Mouse (Mus musculus) midbrain, embryonic 15.5 days (tissue): ENCODE data around the gene Hddc2. TPM values are rescaled to one million over a fixed set of nuclear protein-coding genes. Genes with fewer than 3 reads are reported as not detected.

Source experiments
- ATAC-seq: fragments of 200-750 bp; cut with Nextera tagmentation; replicated peaks from 2 replicates; pipeline ENCODE4 v1.8.0; 2017; ENCODE audit warnings: moderate TSS enrichment
- H3K27ac ChIP-seq: fragments of 300-500 bp; sonication (generic); 2 replicates; pipeline ENCODE4 v1.5.1; 2015; ENCODE audit warnings: mild to moderate bottlenecking, inconsistent platforms
- H3K27me3 ChIP-seq: fragments of 300-500 bp; sonication (generic); replicated peaks from 2 replicates; pipeline ENCODE4 v1.6.1; 2015; ENCODE audit warnings: inconsistent platforms
- H3K36me3 ChIP-seq: fragments of 300-500 bp; sonication (generic); replicated peaks from 2 replicates; pipeline ENCODE4 v1.6.1; 2015; ENCODE audit warnings: inconsistent platforms
- H3K4me1 ChIP-seq: fragments of 300-500 bp; sonication (generic); 2 replicates; pipeline ENCODE4 v1.6.1; 2015; ENCODE audit warnings: inconsistent platforms
- H3K4me2 ChIP-seq: fragments of 300-500 bp; sonication (generic); 2 replicates; pipeline ENCODE4 v1.6.1; 2015; ENCODE audit warnings: inconsistent platforms, mild to moderate bottlenecking, moderate library complexity
- H3K4me3 ChIP-seq: fragments of 300-500 bp; sonication (generic); 2 replicates; pipeline ENCODE4 v1.5.1; 2015; ENCODE audit warnings: mild to moderate bottlenecking, inconsistent platforms
- H3K9ac ChIP-seq: fragments of 300-500 bp; sonication (generic); 2 replicates; pipeline ENCODE4 v1.6.1; 2015; ENCODE audit warnings: mild to moderate bottlenecking, inconsistent platforms
- H3K9me3 ChIP-seq: fragments of 300-500 bp; sonication (generic); 2 replicates; pipeline ENCODE4 v1.6.1; 2016; ENCODE audit warnings: inconsistent platforms
- WGBS: fragments of 180-500 bp; shearing (Covaris S2); methylation state at CpG from one replicate; pipeline ENCODE4 v1.1.7; 2015; ENCODE audit warnings: mixed read lengths; 5-methylcytosine and 5-hydroxymethylcytosine counted together
- polyA plus RNA-seq: library from polyadenylated mRNA; unstranded; fragments of >200 nt; fragmentation: Nextera tagmentation; extraction: Ambion mirVana; gene quantifications from 2 replicates; pipeline ENCODE4 v1.2.1, GENCODE M21; 2015

The Hddc2 gene
- 51.8 and 53.3 TPM in 2 replicates for polyA plus RNA-seq

GRCm38 (mm10) chr10:31312865-31313848 lies at the start of gene Hddc2:
Gene Hddc2, plus strand, starts transcription at chr10:31313383.
- 3% methylated on average over 44 of the region's 44 CpGs for WGBS
- Histone ChIP-seq H3K9ac (peak within 1 kb of the TSS; percentile 69), H3K4me2 (peak within 1 kb of the TSS; percentile 75), H3K4me3 (peak within 1 kb of the TSS; percentile 69), H3K36me3 (no peaks in the 10 kb centered on the region), H3K27ac (peak within 1 kb of the TSS; percentile 88), H3K27me3 (no peaks in the 10 kb centered on the region), H3K4me1 (peaks cover 11% of the 10 kb centered on the region), H3K9me3 (no peaks in the 10 kb centered on the region)
- peak; percentile 97 for ATAC-seq

GRCm38 (mm10) chr10:31272738-31273137 lies 40.4 kb upstream of the Hddc2 start:
- Histone ChIP-seq H3K4me3 (no peak overlapping the region), H3K36me3 (no peaks in the 10 kb centered on the region), H3K27ac (no peak overlapping the region), H3K27me3 (no peaks in the 10 kb centered on the region), H3K4me2 (no peak overlapping the region), H3K9ac (no peak overlapping the region), H3K9me3 (no peaks in the 10 kb centered on the region), H3K4me1 (no peaks in the 10 kb centered on the region)
- ATAC-seq = no peak
- 71% methylated on average over 2 of the region's 2 CpGs for WGBS

DNA sequence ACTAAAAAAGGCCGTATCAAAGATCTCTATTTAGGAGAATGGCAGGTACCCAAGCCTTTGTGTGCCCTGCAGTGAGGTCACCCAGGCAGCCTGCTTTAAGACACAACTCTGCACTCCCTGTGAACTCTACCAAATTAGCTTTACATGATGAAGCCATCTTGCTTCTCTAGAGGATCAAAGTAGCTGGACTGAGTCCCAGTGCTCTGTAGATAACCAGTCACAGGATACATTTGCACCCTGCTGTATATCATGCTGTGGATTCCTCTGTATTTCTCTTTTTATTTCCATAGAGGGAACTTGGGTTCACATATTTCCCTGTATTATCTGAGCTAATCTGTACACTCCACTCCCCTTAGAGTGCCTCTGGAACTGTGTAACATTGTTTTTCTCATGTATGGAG lies 40.0 kb upstream of the Hddc2 start:
- Histone ChIP-seq H3K9me3 (no peaks in the 10 kb centered on the region), H3K27me3 (no peaks in the 10 kb centered on the region), H3K4me3 (no peak overlapping the region), H3K9ac (no peak overlapping the region), H3K4me1 (no peaks in the 10 kb centered on the region), H3K36me3 (no peaks in the 10 kb centered on the region), H3K27ac (no peak overlapping the region), H3K4me2 (no peak overlapping the region)
- WGBS = 41% methylated on average over 1 of the region's 1 CpGs
- peak; percentile 54; the same call in 1 of the 2 replicates for ATAC-seq

DNA sequence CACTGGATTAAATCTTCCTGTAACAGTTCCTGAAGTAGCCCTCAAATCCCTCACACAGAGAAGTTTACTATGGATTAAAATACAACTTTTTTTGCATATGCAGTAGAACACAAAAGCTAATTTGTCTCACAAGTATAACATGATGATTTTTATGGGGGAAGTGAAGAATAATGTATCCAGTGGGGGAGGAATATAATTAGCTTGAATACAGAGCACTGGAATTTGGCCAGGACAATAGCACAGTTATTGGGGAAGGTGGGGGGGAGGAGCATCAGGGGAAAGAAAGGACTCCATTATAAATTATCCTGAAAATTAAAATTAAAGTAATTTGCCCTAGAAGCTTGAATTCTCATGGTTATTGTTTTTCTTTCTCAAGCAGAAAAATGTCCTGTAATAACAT lies 25.4 kb upstream of the Hddc2 start:
- no peaks in the 10 kb centered on the region for H3K4me1 ChIP-seq
- no peaks in the 10 kb centered on the region for H3K36me3 ChIP-seq
- ATAC-seq = no peak
- no peak overlapping the region for H3K27ac ChIP-seq
- no peak overlapping the region for H3K4me3 ChIP-seq
- H3K9me3 ChIP-seq = no peaks in the 10 kb centered on the region
- H3K27me3 ChIP-seq = no peaks in the 10 kb centered on the region
- no peak overlapping the region for H3K9ac ChIP-seq
- H3K4me2 ChIP-seq = no peak overlapping the region

GRCm38 (mm10) chr10:31288697-31289390 lies 24.3 kb upstream of the Hddc2 start:
- H3K4me1 ChIP-seq = no peaks in the 10 kb centered on the region
- no peaks in the 10 kb centered on the region for H3K9me3 ChIP-seq
- H3K9ac ChIP-seq = no peak overlapping the region
- no peaks in the 10 kb centered on the region for H3K36me3 ChIP-seq
- ATAC-seq = no peak
- no peaks in the 10 kb centered on the region for H3K27me3 ChIP-seq
- no peak overlapping the region for H3K4me2 ChIP-seq
- H3K4me3 ChIP-seq = no peak overlapping the region
- 98% methylated on average over 4 of the region's 4 CpGs for WGBS
- H3K27ac ChIP-seq = no peak overlapping the region

DNA sequence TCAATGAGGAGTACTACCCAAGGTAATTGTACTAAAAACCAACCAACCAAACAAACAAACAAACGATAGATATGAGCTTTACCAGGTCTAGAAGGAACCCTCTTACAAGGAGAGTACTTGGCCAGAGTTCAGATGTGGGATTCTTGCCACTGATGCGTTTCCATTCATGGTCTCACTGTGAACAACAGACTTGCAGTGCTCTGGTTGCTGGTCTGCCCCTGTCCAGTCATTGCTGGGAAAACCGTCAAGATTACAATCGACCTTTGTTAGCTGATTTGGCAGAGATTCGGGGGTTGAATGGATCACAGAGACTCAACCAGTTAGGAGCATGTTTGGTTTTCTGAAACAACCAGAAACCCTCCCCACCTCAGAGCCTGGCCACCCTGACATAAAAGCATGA lies 17.5 kb upstream of the Hddc2 start:
- Histone ChIP-seq H3K4me2 (no peak overlapping the region), H3K27me3 (no peaks in the 10 kb centered on the region), H3K4me3 (no peak overlapping the region), H3K4me1 (0 out of 2 replicates have a peak, but pooled peaks cover 3% of the 10 kb centered on the region), H3K9ac (no peak overlapping the region), H3K9me3 (no peaks in the 10 kb centered on the region), H3K36me3 (no peaks in the 10 kb centered on the region), H3K27ac (no peak overlapping the region)
- WGBS = 17% methylated on average over 5 of the region's 5 CpGs
- no peak for ATAC-seq

DNA sequence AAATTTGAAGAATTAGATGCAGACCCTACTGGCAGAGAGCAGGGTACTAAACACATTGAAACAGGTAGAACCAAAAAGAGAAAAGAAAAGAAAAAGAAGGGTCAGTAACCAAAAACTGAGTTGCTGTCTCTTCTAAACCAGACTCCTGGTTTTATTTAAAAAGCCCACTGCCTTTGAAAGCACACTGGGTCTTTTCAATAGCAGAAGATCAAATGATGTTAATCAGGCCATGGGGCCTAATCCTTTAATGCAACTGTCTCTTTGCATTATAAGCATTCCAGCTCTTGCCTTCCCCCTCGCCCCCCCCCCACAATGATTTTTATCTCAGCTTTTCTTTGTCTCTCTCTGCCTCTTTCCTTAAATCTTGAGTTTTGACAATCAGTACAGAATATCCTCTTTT lies 16.7 kb upstream of the Hddc2 start:
- Histone ChIP-seq H3K4me2 (no peak overlapping the region), H3K4me3 (no peak overlapping the region), H3K9me3 (no peaks in the 10 kb centered on the region), H3K4me1 (0 out of 2 replicates have a peak, but pooled peaks cover 3% of the 10 kb centered on the region), H3K9ac (no peak overlapping the region), H3K36me3 (no peaks in the 10 kb centered on the region), H3K27ac (no peak overlapping the region), H3K27me3 (no peaks in the 10 kb centered on the region)
- WGBS = 13% methylated on average over 1 of the region's 1 CpGs
- no peak for ATAC-seq

- no peaks in the 10 kb centered on the region for H3K9me3 ChIP-seq
- H3K4me1 ChIP-seq = 0 out of 2 replicates have a peak, but pooled peaks cover 3% of the 10 kb centered on the region
- H3K9ac ChIP-seq = no peak overlapping the region
- H3K4me2 ChIP-seq = no peak overlapping the region
- H3K4me3 ChIP-seq = no peak overlapping the region
- H3K27me3 ChIP-seq = no peaks in the 10 kb centered on the region
- no peaks in the 10 kb centered on the region for H3K36me3 ChIP-seq
- no peak for ATAC-seq
- 60% methylated on average over 4 of the region's 4 CpGs for WGBS
- H3K27ac ChIP-seq = no peak overlapping the region
Measured at GRCm38 (mm10) chr10:31297106-31297505, 16.1 kb upstream of the Hddc2 start.

- Histone ChIP-seq H3K4me3 (no peak overlapping the region), H3K36me3 (no peaks in the 10 kb centered on the region), H3K27ac (no peak overlapping the region), H3K27me3 (no peaks in the 10 kb centered on the region), H3K9me3 (no peaks in the 10 kb centered on the region), H3K4me2 (no peak overlapping the region), H3K9ac (no peak overlapping the region), H3K4me1 (0 out of 2 replicates have a peak, but pooled peaks cover 3% of the 10 kb centered on the region)
- no peak for ATAC-seq
- 56% methylated on average over 2 of the region's 2 CpGs for WGBS
Measured at GRCm38 (mm10) chr10:31298263-31298662, 14.9 kb upstream of the Hddc2 start.

GRCm38 (mm10) chr10:31298921-31299574 lies 14.1 kb upstream of the Hddc2 start:
- H3K27me3 ChIP-seq = no peaks in the 10 kb centered on the region
- WGBS = 40% methylated on average over 6 of the region's 6 CpGs
- H3K36me3 ChIP-seq = no peaks in the 10 kb centered on the region
- no peak overlapping the region for H3K27ac ChIP-seq
- H3K9ac ChIP-seq = no peak overlapping the region
- H3K9me3 ChIP-seq = no peaks in the 10 kb centered on the region
- peak; percentile 79 for ATAC-seq
- H3K4me2 ChIP-seq = no peak overlapping the region
- H3K4me3 ChIP-seq = no peak overlapping the region
- 0 out of 2 replicates have a peak, but pooled peaks cover 3% of the 10 kb centered on the region for H3K4me1 ChIP-seq

DNA sequence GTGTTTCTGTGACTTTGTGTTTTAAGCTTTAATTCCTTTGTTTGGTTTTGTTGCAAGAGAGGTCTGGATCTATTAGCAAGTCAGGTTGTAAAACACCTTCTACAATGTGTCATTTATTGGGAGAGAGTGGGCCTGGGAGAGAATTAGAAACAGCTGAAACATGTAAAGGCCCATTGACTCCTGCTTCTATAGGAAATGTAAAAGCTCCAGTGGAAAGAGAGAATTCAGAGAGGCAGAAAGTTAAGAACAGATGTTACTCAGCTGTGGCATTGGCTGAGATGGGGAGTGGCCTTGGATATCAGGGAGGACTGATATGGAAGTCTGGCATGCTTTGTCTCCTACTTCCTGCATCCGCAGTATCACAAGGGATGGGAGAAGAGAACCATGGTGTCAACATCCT lies 12.9 kb upstream of the Hddc2 start:
- Histone ChIP-seq H3K27me3 (no peaks in the 10 kb centered on the region), H3K27ac (no peak overlapping the region), H3K36me3 (no peaks in the 10 kb centered on the region), H3K4me3 (no peak overlapping the region), H3K4me2 (no peak overlapping the region), H3K9ac (no peak overlapping the region), H3K4me1 (0 out of 2 replicates have a peak, but pooled peaks cover 3% of the 10 kb centered on the region), H3K9me3 (no peaks in the 10 kb centered on the region)
- 74% methylated on average over 1 of the region's 1 CpGs for WGBS
- no peak for ATAC-seq

- 87% methylated on average over 2 of the region's 2 CpGs for whole genome bisulfite sequencing
- Histone ChIP-seq H3K36me3 (no peaks in the 10 kb centered on the region), H3K9me3 (no peaks in the 10 kb centered on the region), H3K4me1 (no peaks in the 10 kb centered on the region), H3K4me2 (no peak overlapping the region), H3K27me3 (no peaks in the 10 kb centered on the region), H3K9ac (no peak overlapping the region), H3K27ac (no peak overlapping the region), H3K4me3 (no peak overlapping the region)
- no peak for ATAC-seq
Measured at GRCm38 (mm10) chr10:31303446-31303845, 9.7 kb upstream of the Hddc2 start.
